Mouse (Mus musculus) cerebellum, postnatal 36 days (tissue): ENCODE data around the gene Tbpl2.

Experiments
- DNase-seq, 2 experiments: peaks; one replicate each; pipeline ENCODE4 v3.0.0; 2021 to 2022; ENCODE audit warnings: mixed read lengths in 2 of 2

Gene Tbpl2

DNA sequence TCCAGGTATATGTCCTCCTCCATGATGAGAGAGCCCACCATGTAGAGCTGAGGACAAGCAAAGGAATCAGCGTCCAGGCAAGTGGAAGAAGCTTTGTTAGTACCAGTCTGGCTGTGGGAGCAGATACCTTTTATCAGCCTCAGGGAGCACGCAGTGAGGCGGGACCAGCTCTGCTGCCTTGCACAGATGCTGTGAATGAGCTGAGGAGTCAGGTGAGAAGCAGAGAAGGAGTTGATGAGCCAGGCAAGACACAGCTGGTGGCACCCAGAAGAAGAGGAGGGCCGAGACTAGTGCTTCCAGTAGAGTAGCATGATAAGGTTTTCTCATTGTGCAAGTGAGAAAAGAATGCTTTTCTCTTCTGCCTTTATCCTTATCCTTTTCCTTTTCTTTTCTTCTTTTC is at the start of gene Tbpl2:
Tbpl2 (minus strand) TSS at position 101 of the 400 bp plus-strand sequence.
- DNase-seq: no peak

DNA sequence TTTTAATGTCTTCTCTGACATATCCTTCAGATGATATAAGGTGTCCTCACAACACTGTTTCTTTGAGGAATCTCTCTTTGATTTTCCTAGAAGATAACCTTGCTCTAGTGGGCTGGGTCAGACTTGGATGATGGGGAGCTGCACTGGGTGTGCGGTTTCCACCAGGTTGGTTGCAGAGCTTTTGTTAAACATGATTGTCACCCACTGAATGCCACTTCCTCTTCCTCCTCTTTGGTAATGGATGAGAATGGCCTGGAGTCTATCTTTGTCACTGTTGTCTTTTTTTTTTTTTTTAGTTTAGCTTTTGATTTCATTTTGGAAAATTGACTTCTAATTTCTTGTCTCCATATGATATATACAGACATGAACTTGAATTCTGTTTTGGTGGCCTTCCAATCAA is 38.0 kb upstream of the Tbpl2 start:
- DNase-seq: no peak

DNA sequence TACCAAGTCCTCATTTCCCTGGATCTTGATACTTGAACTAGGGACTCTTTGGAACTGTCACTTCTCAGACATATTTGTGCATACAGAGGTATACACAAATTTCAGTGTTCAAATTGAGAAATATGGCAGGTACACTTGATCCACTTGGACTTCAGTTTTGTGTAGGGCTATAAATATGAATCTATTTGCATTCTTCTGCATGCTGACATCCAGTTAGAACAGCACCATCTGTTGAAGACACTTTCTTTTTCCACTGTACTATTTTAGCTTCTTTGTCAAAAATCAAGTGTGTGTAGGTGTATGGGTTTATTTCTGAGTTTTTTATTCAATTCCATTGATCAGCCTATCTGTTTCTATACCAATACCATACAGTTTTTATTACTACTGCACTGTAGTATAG is 12.7 kb upstream of the Tbpl2 start:
- no peak for DNase-seq

DNA sequence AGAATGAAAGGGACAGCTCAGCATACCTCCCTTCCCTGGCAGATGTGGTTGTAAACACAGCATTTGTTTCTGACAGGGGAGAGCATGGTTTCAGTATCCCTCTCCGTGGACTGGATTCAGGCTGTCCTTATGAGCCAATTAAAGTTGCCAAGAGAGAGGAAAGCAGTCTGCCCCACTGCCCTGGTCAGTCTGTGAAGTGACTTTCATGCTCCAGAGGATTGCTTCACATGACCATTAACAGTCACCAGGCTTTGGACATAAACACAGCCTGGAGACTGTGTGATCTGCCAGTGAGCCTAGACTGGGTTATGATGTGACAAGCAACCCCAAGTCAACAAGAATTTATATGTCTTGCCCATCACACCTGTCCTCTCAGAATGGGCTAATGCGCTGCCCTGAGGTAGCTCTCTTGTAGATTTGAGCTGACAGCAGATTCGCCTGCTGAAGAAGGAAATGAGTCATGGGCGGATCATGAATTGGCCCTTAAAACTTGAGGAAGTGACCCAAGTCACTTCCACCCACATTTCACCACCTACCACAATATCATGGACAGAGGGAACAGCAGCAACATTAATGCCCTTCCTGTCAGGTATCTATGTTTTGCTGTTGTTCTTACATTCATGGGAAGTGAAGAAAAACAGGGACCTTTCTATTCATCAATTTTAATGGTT is 7.4 kb upstream of the Tbpl2 start:
- no peak for DNase-seq

DNA sequence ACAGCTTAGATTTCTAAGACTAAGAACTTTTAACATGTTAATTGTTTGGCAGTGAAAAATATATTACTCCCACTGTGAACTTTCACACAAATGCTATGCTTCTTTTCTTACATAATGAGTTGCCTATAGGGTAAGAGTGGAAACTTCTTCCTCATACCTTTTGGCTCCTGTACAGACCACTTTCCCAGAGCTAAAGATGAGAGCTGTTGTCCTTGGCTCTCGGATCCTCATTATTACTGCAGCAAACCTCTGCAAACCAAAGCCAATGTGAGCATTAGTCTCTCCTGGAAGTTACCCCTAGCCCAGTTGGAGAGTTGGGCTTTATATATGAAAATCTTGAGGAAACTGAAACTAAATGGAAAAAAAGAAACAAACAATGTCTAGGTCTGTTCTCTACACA is 5.5 kb downstream of the Tbpl2 start:
- no peak for DNase-seq

DNA sequence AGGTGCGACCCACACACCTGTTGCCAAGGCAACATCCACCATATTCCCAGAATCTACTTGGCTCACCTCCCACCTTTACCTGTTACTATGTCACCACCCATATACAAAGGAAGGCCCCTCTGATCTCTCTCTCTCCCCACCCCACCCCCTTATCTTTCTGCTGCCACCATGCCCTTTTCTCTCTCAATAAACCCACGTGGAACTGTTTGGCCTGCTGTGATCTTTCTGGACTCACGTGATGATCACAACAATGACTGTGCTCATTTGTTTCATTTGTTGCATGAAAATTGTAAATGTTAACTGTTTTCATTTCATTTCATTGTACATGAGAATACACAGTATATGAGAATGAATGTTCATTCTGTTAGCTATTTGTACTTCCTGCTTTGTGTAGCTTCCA is 45.9 kb downstream of the Tbpl2 start:
- no peak for DNase-seq

DNA sequence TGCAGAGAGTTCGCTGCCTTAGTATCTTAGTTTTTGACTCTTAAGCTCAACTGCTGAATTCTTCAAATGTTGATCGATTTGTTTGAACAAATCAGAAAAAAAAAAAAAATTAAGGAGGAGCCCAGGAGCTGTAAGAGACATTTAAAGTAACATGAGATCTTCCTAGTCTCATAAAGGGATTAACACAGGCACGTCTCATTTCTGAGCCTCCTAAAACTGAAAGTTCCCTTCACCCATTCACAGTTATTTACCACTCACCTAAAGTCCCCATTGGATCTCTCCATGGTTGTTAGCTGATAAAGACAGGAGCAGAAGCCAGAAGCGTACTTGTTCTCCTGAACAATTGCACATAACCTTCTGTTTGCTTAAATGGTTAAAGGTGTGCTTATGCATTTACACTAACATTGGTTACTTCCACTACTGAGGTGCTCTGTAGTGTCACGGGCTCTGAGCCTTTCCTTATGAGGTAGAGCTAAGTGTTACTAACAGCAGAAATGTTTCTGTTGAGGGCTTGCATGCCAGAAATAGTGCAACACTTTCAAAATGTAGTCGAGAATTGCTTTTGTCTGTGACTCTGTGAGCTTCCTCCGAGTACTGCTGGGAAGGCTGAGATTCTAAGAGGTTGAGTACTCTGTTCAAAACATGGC is 46.9 kb downstream of the Tbpl2 start, which contains the start of gene Hnmt:
Hnmt (minus strand) TSS at position 51 of the 647 bp plus-strand sequence.
- no peak for DNase-seq

DNA sequence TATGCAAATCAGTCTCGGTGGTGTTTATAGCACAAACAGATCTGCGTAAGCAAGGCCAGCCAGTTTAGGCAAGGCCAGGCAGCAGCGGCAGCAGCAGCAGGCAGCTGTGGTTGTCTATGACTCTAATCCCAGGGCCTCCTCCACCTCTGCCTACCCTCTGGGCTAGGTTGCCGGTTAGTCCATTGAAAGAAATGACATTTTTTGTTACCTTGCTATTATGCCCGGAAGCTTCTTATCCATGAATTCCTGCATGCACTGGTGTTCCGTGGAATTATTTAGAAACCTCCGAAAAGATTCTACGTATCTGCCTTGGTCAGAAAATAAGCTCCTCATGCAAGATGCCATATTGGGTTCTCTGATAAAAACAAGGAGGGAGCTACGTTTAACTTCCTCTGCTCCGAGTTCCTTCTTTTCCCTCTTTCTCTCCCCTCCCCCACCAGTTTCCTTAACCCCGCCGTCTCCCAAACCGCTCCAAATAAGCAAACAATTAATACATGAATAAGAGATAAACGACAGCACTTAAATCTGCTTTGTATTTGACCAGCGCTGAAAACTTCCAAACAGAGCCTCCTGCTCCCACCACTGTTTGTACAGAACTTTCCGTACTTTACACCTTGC is 47.8 kb downstream of the Tbpl2 start:
- peak; percentile 10 to 16 for DNase-seq

DNA sequence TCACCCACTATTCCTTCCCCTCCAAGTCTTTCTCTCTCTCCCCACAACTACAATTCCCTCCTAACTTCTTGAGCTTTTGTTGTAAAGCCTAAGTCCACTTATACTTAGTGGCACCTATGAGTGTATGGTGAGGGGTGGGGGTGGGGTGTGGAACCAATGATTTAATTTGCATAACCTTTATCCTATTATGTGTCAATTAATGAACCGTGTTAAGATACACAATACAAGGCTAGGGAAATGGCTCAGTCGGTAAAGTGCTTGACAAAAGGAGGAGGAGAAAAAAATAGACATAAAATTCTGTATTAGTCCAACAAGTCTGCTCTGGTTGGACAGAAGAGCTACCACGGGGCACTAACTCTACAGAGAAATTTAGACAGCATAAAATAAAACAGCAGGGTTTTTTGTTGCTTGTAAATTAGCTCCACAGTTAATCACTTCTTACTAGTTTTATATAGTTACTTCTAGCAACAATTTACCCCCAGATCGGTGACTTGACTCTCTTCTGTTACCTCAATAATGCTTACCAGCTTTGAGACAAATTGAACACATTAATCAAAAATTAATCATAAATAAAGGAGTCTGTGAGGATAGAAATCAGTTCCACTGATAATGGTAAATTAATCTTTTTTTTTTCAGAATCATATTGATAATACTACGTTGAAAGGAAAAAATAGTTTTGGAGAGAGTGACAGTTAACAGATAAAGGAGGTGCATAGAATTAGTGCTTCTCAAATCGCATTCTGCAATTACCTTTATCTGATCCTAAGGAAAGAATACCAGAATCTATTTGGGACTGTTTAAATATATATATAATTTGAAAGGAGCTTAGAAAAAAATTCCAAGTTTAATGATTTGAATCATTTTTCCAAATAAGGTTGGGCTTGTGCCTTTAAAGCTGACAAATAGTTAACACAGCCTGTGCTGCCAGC is 48.6 kb downstream of the Tbpl2 start:
- DNase-seq: no peak

DNA sequence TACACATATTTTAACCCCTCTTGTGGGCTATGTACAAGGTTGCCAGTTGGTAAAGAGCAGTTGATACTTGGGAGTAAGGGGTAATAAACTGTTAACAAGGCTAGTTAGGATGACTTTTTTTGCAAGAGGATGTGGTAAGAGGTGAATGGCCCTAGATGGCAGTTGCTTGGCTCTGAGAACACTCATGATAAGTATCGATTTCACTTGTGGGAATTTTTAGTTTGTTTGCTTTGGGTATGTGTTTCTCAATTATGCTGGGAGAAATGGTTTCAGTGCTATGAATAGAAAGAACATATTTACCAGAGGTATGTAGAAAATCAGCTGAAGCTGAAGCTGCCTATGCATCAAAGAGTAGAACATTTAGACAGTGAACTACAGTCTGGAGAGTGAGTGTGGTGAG is 53.5 kb downstream of the Tbpl2 start:
- no peak for DNase-seq

DNA sequence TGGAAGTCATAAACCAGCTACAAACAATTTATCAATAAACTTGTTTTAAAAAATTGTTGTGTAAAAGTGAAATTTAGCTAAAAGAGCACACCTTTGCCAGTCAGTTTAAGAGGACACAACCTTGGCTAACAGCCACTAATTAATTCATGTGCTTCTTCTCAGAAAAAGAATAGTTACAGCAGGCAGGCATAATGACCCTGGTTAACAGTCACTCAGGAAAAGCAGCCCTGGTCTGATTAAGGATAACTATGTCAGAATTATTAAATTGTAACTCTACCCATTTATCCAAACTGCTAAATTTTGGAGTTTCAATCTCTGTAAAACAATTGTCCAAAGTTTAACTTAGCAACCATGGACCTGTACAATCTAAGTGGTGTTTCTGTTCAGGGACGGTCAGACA is 55.9 kb downstream of the Tbpl2 start:
- no peak for DNase-seq
